Mouse (Mus musculus): ENCODE measurements around the gene Hist1h2ae.

DNA sequence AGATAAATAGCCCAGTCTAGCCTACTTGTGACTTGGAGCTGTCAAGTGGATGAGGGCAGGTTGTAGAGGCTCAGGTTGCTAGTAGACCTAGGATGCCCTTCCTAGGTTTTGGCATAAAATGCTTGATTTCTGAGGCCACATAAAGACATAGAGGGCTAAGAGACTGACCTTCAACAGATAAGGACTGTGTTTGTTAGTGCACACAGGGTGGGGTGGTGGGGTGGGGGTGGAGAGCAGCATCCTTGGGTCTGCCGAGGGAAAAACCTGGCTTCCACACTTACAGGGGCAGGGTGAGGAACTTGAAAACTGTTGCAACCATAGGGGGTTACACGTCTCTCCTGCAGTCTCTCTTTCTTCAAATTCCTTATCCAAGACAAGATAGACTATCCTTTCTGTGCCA, 24.2 kb upstream of the Hist1h2ae start:
- no peak for TF ChIP-seq CTCF (IDR thresholded peaks at IDR 0.05; ENCODE audit: extremely low read depth, insufficient read length, insufficient replicate concordance, low read depth, low read length)
- TF ChIP-seq POLR2A (IDR thresholded peaks at IDR 0.05; ENCODE audit: low read depth, low read length): no peak

All from small intestine, adult 2 months (tissue).